Mouse (Mus musculus): Measurements from ENCODE around the gene Mrnip.

DNA sequence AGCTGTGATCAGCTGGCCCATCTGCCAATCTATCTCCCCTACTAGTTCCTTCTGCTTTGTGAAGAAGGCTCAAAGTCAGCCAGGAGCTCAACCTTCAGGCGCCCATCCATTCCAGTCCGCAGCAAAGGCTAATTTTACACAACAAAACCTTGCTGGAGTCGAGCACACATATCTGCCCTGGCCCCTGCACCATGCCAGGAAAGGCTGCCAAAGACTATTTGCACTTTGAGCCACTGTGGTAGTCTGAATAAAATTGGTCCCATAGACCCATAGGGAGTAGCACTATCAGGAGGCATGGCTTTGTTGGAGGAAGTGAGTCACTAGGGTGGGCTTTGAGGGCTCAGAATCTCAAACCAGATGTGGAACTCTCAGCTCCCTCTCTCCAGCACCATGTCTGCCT, 31.2 kb downstream of the Mrnip start:
- TF ChIP-seq POLR2A (IDR thresholded peaks at IDR 0.05; ENCODE audit: insufficient read length, low read depth) (no peak), REST (IDR thresholded peaks at IDR 0.05; ENCODE audit: insufficient read depth, insufficient read length) (no peak)
